Comparison of ENCODE assay signal across 32 mouse cellular contexts in genomic region chr1:20833141-20833511, GRCm38 (mm10). TPM values are rescaled to one million over a fixed set of nuclear protein-coding genes. Genes with fewer than 3 reads are reported as not detected.
"Had no signal": no experiment of that assay in that cellular context is flagged by ENCODE, and none has a peak within 500 bp of the region (broad histone marks: within the 10 kb centered on the region; RNA-seq: fewer than 3 reads in every experiment).

No protein-coding gene starts in this region.

- H3K27me3 ChIP-seq: heart, embryonic 12.5 days; hindbrain, embryonic 12.5 days; limb, embryonic 12.5 days had no signal

- H3K9me3 ChIP-seq: heart, embryonic 10.5 days; heart, embryonic 12.5 days; hindbrain, embryonic 10.5 days; hindbrain, embryonic 12.5 days; limb, embryonic 10.5 days had no signal

- H3K9ac ChIP-seq: forebrain, postnatal 0 days; heart, embryonic 12.5 days; hindbrain, embryonic 12.5 days; hindbrain, embryonic 14.5 days; limb, embryonic 12.5 days had no signal

- ATAC-seq: forebrain, postnatal 0 days; hindbrain, embryonic 16.5 days; inflammation-experienced regulatory T-cells, adult 6 months had no signal

- H3K4me2 ChIP-seq: heart, embryonic 12.5 days; hindbrain, embryonic 12.5 days; hindbrain, embryonic 14.5 days; limb, embryonic 12.5 days had no signal

- H3K36me3 ChIP-seq: heart, embryonic 10.5 days; heart, embryonic 12.5 days; hindbrain, embryonic 10.5 days; hindbrain, embryonic 12.5 days; limb, embryonic 10.5 days; limb, embryonic 12.5 days had no signal

- DNase-seq: forebrain, postnatal 0 days; gastrocnemius, postnatal 10 days; gastrocnemius, postnatal 25 days; heart, postnatal 10 days; heart, postnatal 4 days; kidney, adult 18-20 months; kidney, adult 8-10 months; kidney, postnatal 10 days; kidney, postnatal 25 days; kidney, postnatal 4 days had no signal

- H3K4me3 ChIP-seq: heart, embryonic 10.5 days; heart, embryonic 12.5 days; hindbrain, embryonic 10.5 days; hindbrain, embryonic 12.5 days; layer of hippocampus, adult 2 months; left cerebral cortex, adult 2 months; limb, embryonic 10.5 days; limb, embryonic 12.5 days had no signal

- H3K4me1 ChIP-seq: heart, embryonic 10.5 days; heart, embryonic 12.5 days; hindbrain, embryonic 10.5 days; hindbrain, embryonic 12.5 days; limb, embryonic 10.5 days; limb, embryonic 12.5 days had no signal

- H3K27ac ChIP-seq: heart, embryonic 10.5 days; hindbrain, embryonic 10.5 days; hindbrain, embryonic 12.5 days; hindbrain, embryonic 14.5 days; layer of hippocampus, adult 2 months; left cerebral cortex, adult 2 months; limb, embryonic 10.5 days; limb, embryonic 12.5 days had no signal

RNA-seq across cellular contexts. Expression of gene Il17f, which starts 42.7 kb away (rescaled TPM):
- total RNA-seq: forebrain, postnatal 0 days; gastrocnemius, adult 18-20 months; gastrocnemius, postnatal 25 days; gastrocnemius, postnatal 4 days; granulocyte monocyte progenitor cell, adult 5-6 weeks; heart, adult 8-10 months; heart, postnatal 10 days; heart, postnatal 25 days; layer of hippocampus, postnatal 25 days; left cerebral cortex, adult 2 months; left cerebral cortex, postnatal 14 days; liver, adult 2 months had no signal
- polyA plus RNA-seq: forebrain, postnatal 0 days; heart, embryonic 10.5 days; heart, embryonic 12.5 days; hindbrain, embryonic 10.5 days; hindbrain, embryonic 14.5 days; hindbrain, embryonic 16.5 days; intestine, postnatal 0 days; kidney, embryonic 14.5 days; kidney, embryonic 16.5 days; limb, embryonic 10.5 days; limb, embryonic 12.5 days; liver, adult 2 months had no signal
